Comparison of ENCODE assay signal across 8 mouse cellular contexts in the genomic region with DNA sequence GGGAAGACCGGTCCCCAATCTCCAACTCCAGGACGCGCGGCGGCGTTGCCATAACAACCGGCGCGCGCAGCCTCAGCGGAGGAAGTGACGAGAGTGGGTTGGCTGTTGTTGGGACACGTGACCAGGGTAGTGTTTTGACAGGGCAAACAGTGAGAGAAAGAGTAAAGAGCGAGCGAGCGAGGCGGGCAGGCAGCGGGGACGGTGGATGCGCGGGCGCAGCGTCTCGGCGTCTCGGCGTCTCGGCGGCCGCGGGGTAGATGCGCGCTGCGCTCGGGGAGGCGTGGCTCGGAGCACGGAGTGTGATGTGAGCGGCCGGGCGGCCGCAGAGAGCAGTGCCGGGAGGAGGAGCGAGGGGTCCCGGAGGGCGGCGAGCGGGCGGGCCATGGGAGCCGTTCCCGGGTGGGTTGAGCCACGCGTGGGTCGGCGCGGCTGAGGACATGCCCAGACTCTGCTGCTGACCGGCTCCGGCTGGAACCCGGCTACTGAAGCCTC. TPM values are rescaled to one million over a fixed set of nuclear protein-coding genes. Genes with fewer than 3 reads are reported as not detected.
DNase-seq lines count a peak whose midpoint lies in the region; ATAC-seq lines count a peak whose summit lies in the region.

A gene (plus strand): TSS at position 129 of the 492 bp plus-strand sequence.

- ATAC-seq in embryonic facial prominence, embryonic 14.5 days (ENCODE audit: low read depth) = peak; percentile 97
- ATAC-seq in kidney, embryonic 15.5 days (replicated peaks; ENCODE audit: low FRiP score) = peak; percentile 96
- peak; percentile 92 for ATAC-seq in monocyte, adult 5-6 weeks (replicated peaks; ENCODE audit: insufficient number of reproducible peaks, low FRiP score, low TSS enrichment, poor library complexity, severe bottlenecking)

- DNase-seq in 416B (ENCODE audit: low read depth) = peak; percentile 91
- DNase-seq in adrenal gland, postnatal 4 days (ENCODE audit: low spot score in 2 of 2) = peak; percentile 83 to 88
- peak; percentile 97 for DNase-seq in embryonic facial prominence, embryonic 14.5 days (ENCODE audit: low spot score)
- peak; percentile 98 for DNase-seq in heart, embryonic 10.5 days (ENCODE audit: low spot score)
- peak; percentile 81 for DNase-seq in liver
- DNase-seq in spleen, postnatal 4 days (ENCODE audit: low spot score in 2 of 2) = peak; percentile 80 to 89

- H3K4me1 ChIP-seq in embryonic facial prominence, embryonic 14.5 days (ENCODE audit: control insufficient read depth, insufficient read depth, low read length) = peaks cover 10% of the 10 kb centered on the region; the same call in 1 of the 2 replicates
- H3K4me1 ChIP-seq in heart, embryonic 10.5 days = peaks cover 15% of the 10 kb centered on the region
- peaks cover 16% of the 10 kb centered on the region for H3K4me1 ChIP-seq in kidney, embryonic 15.5 days

- H3K4me3 ChIP-seq in embryonic facial prominence, embryonic 14.5 days (ENCODE audit: low read depth, low read length) = peak within 1 kb of the TSS; percentile 93
- H3K4me3 ChIP-seq in heart, embryonic 10.5 days = peak within 1 kb of the TSS; percentile 78
- H3K4me3 ChIP-seq in kidney, embryonic 15.5 days (replicated peaks) = peak within 1 kb of the TSS; percentile 98

- H3K27me3 ChIP-seq in embryonic facial prominence, embryonic 14.5 days (replicated peaks; ENCODE audit: control insufficient read depth, insufficient read depth, low read length) = no peaks in the 10 kb centered on the region
- H3K27me3 ChIP-seq in heart, embryonic 10.5 days (ENCODE audit: insufficient read depth, poor library complexity, severe bottlenecking) = no peaks in the 10 kb centered on the region
- no peaks in the 10 kb centered on the region for H3K27me3 ChIP-seq in kidney, embryonic 15.5 days

- H3K9me3 ChIP-seq in embryonic facial prominence, embryonic 14.5 days (ENCODE audit: control insufficient read depth, low read length) = no peaks in the 10 kb centered on the region
- no peaks in the 10 kb centered on the region for H3K9me3 ChIP-seq in heart, embryonic 10.5 days
- H3K9me3 ChIP-seq in kidney, embryonic 15.5 days (replicated peaks) = no peaks in the 10 kb centered on the region

- H3K9ac ChIP-seq in embryonic facial prominence, embryonic 14.5 days (ENCODE audit: low read depth, low read length) = peak within 1 kb of the TSS; percentile 93
- peak within 1 kb of the TSS; percentile 87 for H3K9ac ChIP-seq in kidney, embryonic 15.5 days

- peak within 1 kb of the TSS; percentile 95 for H3K27ac ChIP-seq in embryonic facial prominence, embryonic 14.5 days (replicated peaks; ENCODE audit: low read depth, low read length)
- peak within 1 kb of the TSS; percentile 86 for H3K27ac ChIP-seq in heart, embryonic 10.5 days
- peak within 1 kb of the TSS; percentile 97 for H3K27ac ChIP-seq in kidney, embryonic 15.5 days

- peak within 1 kb of the TSS; percentile 84 for H3K4me2 ChIP-seq in embryonic facial prominence, embryonic 14.5 days (ENCODE audit: low read depth, low read length)
- peak within 1 kb of the TSS; percentile 95 for H3K4me2 ChIP-seq in kidney, embryonic 15.5 days

- under 1% methylated on average over 41 of the region's 59 CpGs for WGBS in embryonic facial prominence, embryonic 14.5 days
- under 1% methylated on average over 54 of the region's 59 CpGs for WGBS in heart, embryonic 10.5 days
- WGBS in kidney, embryonic 15.5 days = under 1% methylated on average over 59 of the region's 59 CpGs

- H3K36me3 ChIP-seq in embryonic facial prominence, embryonic 14.5 days (ENCODE audit: control insufficient read depth, insufficient read depth, low read length) = 0 out of 2 replicates have a peak, but pooled peaks cover 3% of the 10 kb centered on the region
- peaks cover 3% of the 10 kb centered on the region; the same call in 1 of the 2 replicates for H3K36me3 ChIP-seq in heart, embryonic 10.5 days
- H3K36me3 ChIP-seq in kidney, embryonic 15.5 days = peaks cover 9% of the 10 kb centered on the region

RNA-seq across cellular contexts. Expression of the gene that starts here (rescaled TPM):
- total RNA-seq in adrenal gland, postnatal 4 days (2021) = 10 to 100 TPM; 90.2 to 99.4 TPM
- polyA plus RNA-seq in embryonic facial prominence, embryonic 14.5 days (2014; fragmentation: Nextera tagmentation; extraction: Ambion mirVana) = 12.0 and 15.7 TPM in 2 replicates
- polyA plus RNA-seq in heart, embryonic 10.5 days (2016; fragmentation: Nextera tagmentation; extraction: Ambion mirVana) = 7.3 and 9.2 TPM in 2 replicates
- polyA plus RNA-seq in kidney, embryonic 15.5 days (2015; fragmentation: Nextera tagmentation; extraction: Ambion mirVana) = 11.1 and 12.0 TPM in 2 replicates
- 35.8 to 79.7 TPM (median 43.8 TPM) in 3 replicates for total RNA-seq in monocyte, adult 5-6 weeks (2017)

Comparison
In these comparisons a context has a peak if more than half of its experiments do, and no peak if none do; other contexts are left out.
1. Peak in every context shown above with its lines: DNase-seq, ATAC-seq, H3K4me3 ChIP-seq and H3K27ac ChIP-seq.